Mouse (Mus musculus): ENCODE results near the gene Olfr854.

The Olfr854 gene

GRCm38 (mm10) chr9:19567282-19567681, at the start of gene Olfr854:
Gene Olfr854 (minus strand): TSS chr9:19567382.
- DNase-seq (ENCODE audit: extremely low spot score, low read depth, low spot score), result no peak

GRCm38 (mm10) chr9:19582317-19582716, 15.1 kb upstream of the Olfr854 start, which contains the start of gene Olfr855:
Gene Olfr855 (plus strand): TSS chr9:19582617.
- DNase-seq (ENCODE audit: extremely low spot score, low read depth, low spot score), result no peak

- DNase-seq (ENCODE audit: extremely low spot score, low read depth, low spot score), result no peak
Observed at GRCm38 (mm10) chr9:19540976-19541375, 26.2 kb downstream of the Olfr854 start, which contains the start of gene Olfr853. Gene Olfr853 (minus strand): TSS chr9:19541076.

All from hindlimb bud, embryonic 11.5 days (tissue).